Mouse (Mus musculus): ENCODE results near the gene Ephb2. TPM values are rescaled to one million over a fixed set of nuclear protein-coding genes. Genes with fewer than 3 reads are reported as not detected.

Ephb2 gene
- total and polyA plus RNA-seq, 3 experiments = 0.08 TPM; not detected in 2

- H3K4me1 ChIP-seq (ENCODE audit: control insufficient read depth in 1 of 2, insufficient read depth in 2 of 2) = peaks cover 0 to 14% of the 10 kb centered on the region in 2 experiments; a peak in 2 of 4 replicates
- dilution Hi-C loops (cut with MboI; ENCODE audit: extremely low pct_ligation_motif_present, extremely low pct_unique_long_range_greater_than_20kb, low sequenced_read_pairs) = no loop called here
- TF ChIP-seq BHLHE40 (IDR thresholded peaks at IDR 0.05; ENCODE audit: low read depth, low read length) (no peak), JUN (IDR thresholded peaks at IDR 0.05; ENCODE audit: insufficient read depth, low read depth, low read length) (no peak), MAX (IDR thresholded peaks at IDR 0.05; ENCODE audit: low read length) (no peak), CTCF (conservative IDR thresholded peaks at IDR 0.05 in 1 of 2, IDR thresholded peaks at IDR 0.05 in 1 of 2; ENCODE audit: low read depth in 2 of 2, low read length in 2 of 2) (no peak), HCFC1 (IDR thresholded peaks at IDR 0.05; ENCODE audit: low read depth, low read length) (no peak), POLR2AphosphoS2 (IDR thresholded peaks at IDR 0.05; ENCODE audit: low read depth, low read length) (no peak), SMC3 (IDR thresholded peaks at IDR 0.05; ENCODE audit: low read depth, low read length) (no peak)
- no peak overlapping the region for H3K4me2 ChIP-seq (ENCODE audit: insufficient read depth, low read depth, poor library complexity, severe bottlenecking)
- DNase-seq (ENCODE audit: extremely low read depth) = no peak
- no peak overlapping the region for H3K9ac ChIP-seq (ENCODE audit: insufficient read depth, low read depth)
- H3K36me3 ChIP-seq (replicated peaks in 1 of 2; ENCODE audit: control insufficient read depth in 1 of 2, insufficient read depth in 1 of 2, low read length in 1 of 2) = no peaks in the 10 kb centered on the region
- no peaks in the 10 kb centered on the region for H3K79me2 ChIP-seq (replicated peaks; ENCODE audit: control insufficient read depth, extremely low read depth, insufficient read depth, poor library complexity, severe bottlenecking)
- H3K4me3 ChIP-seq (replicated peaks in 1 of 3; ENCODE audit: low read depth in 2 of 3, low read length in 2 of 3, poor library complexity in 1 of 3) = no peak overlapping the region
- H3K9me3 ChIP-seq (replicated peaks; ENCODE audit: low read length) = no peaks in the 10 kb centered on the region
- no peak overlapping the region for H3K27ac ChIP-seq (ENCODE audit: insufficient read depth, low read depth)
- peaks cover 23% of the 10 kb centered on the region for H3K27me3 ChIP-seq (replicated peaks)
- in situ Hi-C loops (cut with MboI; ENCODE audit: low pct_ligation_motif_present, low pct_unique_long_range_greater_than_20kb, low sequenced_read_pairs) = no loop called here
Observed at GRCm38 (mm10) chr4:136789821-136790220, 46.0 kb downstream of the Ephb2 start.

GRCm38 (mm10) chr4:136787357-136787756 is 48.4 kb downstream of the Ephb2 start:
- Histone ChIP-seq H3K9ac (ENCODE audit: insufficient read depth, low read depth) (no peak overlapping the region), H3K79me2 (replicated peaks; ENCODE audit: control insufficient read depth, extremely low read depth, insufficient read depth, poor library complexity, severe bottlenecking) (no peaks in the 10 kb centered on the region)
- dilution Hi-C loops (cut with MboI; ENCODE audit: extremely low pct_ligation_motif_present, extremely low pct_unique_long_range_greater_than_20kb, low sequenced_read_pairs) = no loop called here

GRCm38 (mm10) chr4:136786453-136787276 is 49.1 kb downstream of the Ephb2 start:
- H3K36me3 ChIP-seq (replicated peaks in 1 of 2; ENCODE audit: control insufficient read depth in 1 of 2, insufficient read depth in 1 of 2, low read length in 1 of 2) = no peaks in the 10 kb centered on the region
- in situ Hi-C loops (cut with MboI; ENCODE audit: low pct_ligation_motif_present, low pct_unique_long_range_greater_than_20kb, low sequenced_read_pairs) = no loop called here
- no peak overlapping the region for H3K4me2 ChIP-seq (ENCODE audit: insufficient read depth, low read depth, poor library complexity, severe bottlenecking)
- no peak overlapping the region for H3K27ac ChIP-seq (ENCODE audit: insufficient read depth, low read depth)
- H3K9ac ChIP-seq (ENCODE audit: insufficient read depth, low read depth) = no peak overlapping the region
- H3K4me3 ChIP-seq (replicated peaks in 1 of 3; ENCODE audit: low read depth in 2 of 3, low read length in 2 of 3, poor library complexity in 1 of 3) = no peak overlapping the region
- peaks cover 36% of the 10 kb centered on the region for H3K27me3 ChIP-seq (replicated peaks)
- H3K79me2 ChIP-seq (replicated peaks; ENCODE audit: control insufficient read depth, extremely low read depth, insufficient read depth, poor library complexity, severe bottlenecking) = no peaks in the 10 kb centered on the region
- no peaks in the 10 kb centered on the region for H3K9me3 ChIP-seq (replicated peaks; ENCODE audit: low read length)
- no peak for DNase-seq (ENCODE audit: extremely low read depth)
- dilution Hi-C loops (cut with MboI; ENCODE audit: extremely low pct_ligation_motif_present, extremely low pct_unique_long_range_greater_than_20kb, low sequenced_read_pairs) = no loop called here
- H3K4me1 ChIP-seq (ENCODE audit: control insufficient read depth in 1 of 2, insufficient read depth in 2 of 2) = no peaks in the 10 kb centered on the region
- TF ChIP-seq NRF1 (IDR thresholded peaks at IDR 0.05; ENCODE audit: low read depth, low read length) (no peak), GABPA (IDR thresholded peaks at IDR 0.05; ENCODE audit: insufficient replicate concordance, low read depth, low read length) (no peak), CHD2 (IDR thresholded peaks at IDR 0.05; ENCODE audit: low read length) (no peak), MYC (IDR thresholded peaks at IDR 0.05; ENCODE audit: low read depth, low read length) (no peak), E2F4 (IDR thresholded peaks at IDR 0.05; ENCODE audit: insufficient replicate concordance, low read depth, low read length) (no peak), USF1 (IDR thresholded peaks at IDR 0.05; ENCODE audit: low read depth, low read length) (no peak), RCOR1 (conservative IDR thresholded peaks at IDR 0.05; ENCODE audit: low read depth, low read length) (no peak), SIN3A (IDR thresholded peaks at IDR 0.05; ENCODE audit: low read length) (no peak), MEF2A (IDR thresholded peaks at IDR 0.05; ENCODE audit: borderline replicate concordance, low read depth, low read length) (no peak), PAX5 (IDR thresholded peaks at IDR 0.05; ENCODE audit: low read length) (no peak), ELF1 (IDR thresholded peaks at IDR 0.05; ENCODE audit: low read depth, low read length) (no peak), POLR2AphosphoS2 (IDR thresholded peaks at IDR 0.05; ENCODE audit: low read depth, low read length) (no peak), RAD21 (IDR thresholded peaks at IDR 0.05; ENCODE audit: low read depth, low read length) (no peak), UBTF (IDR thresholded peaks at IDR 0.05; ENCODE audit: low read depth, low read length) (no peak), IRF4 (IDR thresholded peaks at IDR 0.05; ENCODE audit: low read depth, low read length) (no peak)

More at GRCm38 (mm10) chr4:136787357-136787756, 48.4 kb downstream of the Ephb2 start:
- DNase-seq (ENCODE audit: extremely low read depth) = no peak
- H3K27ac ChIP-seq (ENCODE audit: insufficient read depth, low read depth) = no peak overlapping the region
- no peak overlapping the region for H3K4me3 ChIP-seq (replicated peaks in 1 of 3; ENCODE audit: low read depth in 2 of 3, low read length in 2 of 3, poor library complexity in 1 of 3)
- in situ Hi-C loops (cut with MboI; ENCODE audit: low pct_ligation_motif_present, low pct_unique_long_range_greater_than_20kb, low sequenced_read_pairs) = no loop called here
- no peaks in the 10 kb centered on the region for H3K9me3 ChIP-seq (replicated peaks; ENCODE audit: low read length)
- no peaks in the 10 kb centered on the region for H3K36me3 ChIP-seq (replicated peaks in 1 of 2; ENCODE audit: control insufficient read depth in 1 of 2, insufficient read depth in 1 of 2, low read length in 1 of 2)
- H3K4me2 ChIP-seq (ENCODE audit: insufficient read depth, low read depth, poor library complexity, severe bottlenecking) = no peak overlapping the region
- H3K4me1 ChIP-seq (ENCODE audit: control insufficient read depth in 1 of 2, insufficient read depth in 2 of 2) = no peaks in the 10 kb centered on the region
- no peak for TF ChIP-seq ELF1 (IDR thresholded peaks at IDR 0.05; ENCODE audit: low read depth, low read length)
- TF ChIP-seq ZNF384 (IDR thresholded peaks at IDR 0.05; ENCODE audit: low read depth, low read length) = no peak
- TF ChIP-seq ETS1 (conservative IDR thresholded peaks at IDR 0.05; ENCODE audit: low read depth, low read length) = no peak
- no peak for TF ChIP-seq MAFK (IDR thresholded peaks at IDR 0.05; ENCODE audit: insufficient replicate concordance, low read length)
- TF ChIP-seq JUN (IDR thresholded peaks at IDR 0.05; ENCODE audit: insufficient read depth, low read depth, low read length) = no peak
- no peak for TF ChIP-seq NRF1 (IDR thresholded peaks at IDR 0.05; ENCODE audit: low read depth, low read length)
- no peak for TF ChIP-seq ZMIZ1 (IDR thresholded peaks at IDR 0.05; ENCODE audit: low read depth, low read length)
- no peak for TF ChIP-seq ZC3H11A (IDR thresholded peaks at IDR 0.05; ENCODE audit: low read depth, low read length)
- TF ChIP-seq POLR2AphosphoS2 (IDR thresholded peaks at IDR 0.05; ENCODE audit: low read depth, low read length) = no peak
- TF ChIP-seq MXI1 (IDR thresholded peaks at IDR 0.05; ENCODE audit: low read depth, low read length) = no peak
- no peak for TF ChIP-seq PAX5 (IDR thresholded peaks at IDR 0.05; ENCODE audit: low read length)
- no peak for TF ChIP-seq POLR2A (IDR thresholded peaks at IDR 0.05; ENCODE audit: low read depth, low read length)
- H3K27me3 ChIP-seq (replicated peaks) = peaks cover 30% of the 10 kb centered on the region
